Mouse (Mus musculus) intestine, embryonic 14.5 days (tissue): ENCODE results near the gene Gm28845. TPM values are rescaled to one million over a fixed set of nuclear protein-coding genes. Genes with fewer than 3 reads are reported as not detected.
"Not testable (repeated sequence)": the region's sequence is repeated elsewhere in the genome, so short reads cannot be mapped to it uniquely, and the experiment has no call there.

Experiments
- ATAC-seq: fragments of 200-750 bp; cut with Nextera tagmentation; replicated peaks from 2 replicates; pipeline ENCODE4 v1.8.0; 2017; ENCODE audit warnings: low read depth, moderate number of reproducible peaks, moderate TSS enrichment, moderate library complexity; ENCODE audit not compliant: low FRiP score, low TSS enrichment
- DNase-seq: peaks from one replicate; pipeline ENCODE4 v3.0.0-alpha.2; 2018; ENCODE audit warnings: low spot score
- H3K27ac ChIP-seq: fragments of 300-500 bp; sonication (generic); 2 replicates; pipeline ENCODE4 v1.5.1; 2014; ENCODE audit warnings: low read depth, mild to moderate bottlenecking, control low read depth
- H3K27me3 ChIP-seq: fragments of 300-500 bp; sonication (generic); replicated peaks from 2 replicates; pipeline ENCODE4 v1.6.1; 2014; ENCODE audit warnings: low read length, control low read depth; ENCODE audit not compliant: control insufficient read depth, insufficient read depth
- H3K36me3 ChIP-seq: fragments of 300-500 bp; sonication (generic); 2 replicates; pipeline ENCODE4 v1.6.1; 2014; ENCODE audit warnings: low read length, control low read depth; ENCODE audit not compliant: control insufficient read depth, insufficient read depth
- H3K4me1 ChIP-seq: fragments of 300-500 bp; sonication (generic); replicated peaks from 2 replicates; pipeline ENCODE4 v1.6.1; 2014; ENCODE audit warnings: low read length, control low read depth, mixed read lengths; ENCODE audit not compliant: control insufficient read depth, insufficient read depth
- H3K4me2 ChIP-seq: fragments of 300-500 bp; sonication (generic); 2 replicates; pipeline ENCODE4 v1.6.1; 2014; ENCODE audit warnings: low read length
- H3K4me3 ChIP-seq: fragments of 300-500 bp; sonication (generic); 2 replicates; pipeline ENCODE4 v1.5.1; 2014; ENCODE audit warnings: low read depth, low read length, control low read depth, mixed read lengths
- H3K9ac ChIP-seq: fragments of 300-500 bp; sonication (generic); 2 replicates; pipeline ENCODE4 v1.6.1; 2014; ENCODE audit warnings: mild to moderate bottlenecking, low read length
- H3K9me3 ChIP-seq: fragments of 300-500 bp; sonication (generic); 2 replicates; pipeline ENCODE4 v1.6.1; 2016; ENCODE audit warnings: low read length, control low read depth; ENCODE audit not compliant: control insufficient read depth
- WGBS: fragments of 180-500 bp; shearing (Covaris S2); extraction: QIAGEN DNeasy Blood & Tissue Kit; methylation state at CpG from one replicate; pipeline ENCODE4 v1.1.7; 2014; 5-methylcytosine and 5-hydroxymethylcytosine counted together
- polyA plus RNA-seq: library from polyadenylated mRNA; unstranded; fragments of >200 nt; fragmentation: Nextera tagmentation; extraction: Ambion mirVana; gene quantifications from 2 replicates; pipeline ENCODE4 v1.2.1, GENCODE M21; 2014

Gene Gm28845
- polyA plus RNA-seq, 1 experiment from 2014 or later = not detected

- H3K27me3 ChIP-seq = no peaks in the 10 kb centered on the region
- no peak overlapping the region for H3K4me3 ChIP-seq
- H3K4me1 ChIP-seq = no peaks in the 10 kb centered on the region
- no peaks in the 10 kb centered on the region for H3K36me3 ChIP-seq
- WGBS = 61% methylated on average over 7 of the region's 7 CpGs
- 0 out of 2 replicates have a peak, but pooled peaks cover 4% of the 10 kb centered on the region for H3K9me3 ChIP-seq
- H3K27ac ChIP-seq = no peak overlapping the region
- no peak overlapping the region for H3K4me2 ChIP-seq
- no peak overlapping the region for H3K9ac ChIP-seq
- no peak for DNase-seq
- ATAC-seq = no peak
These were observed 67.7 kb downstream of the Gm28845 start for GRCm38 (mm10) chr1:65051696-65052095.

- H3K27ac ChIP-seq, H3K4me2 ChIP-seq, H3K4me1 ChIP-seq, H3K9ac ChIP-seq, H3K4me3 ChIP-seq, H3K27me3 ChIP-seq, H3K9me3 ChIP-seq, H3K36me3 ChIP-seq, DNase-seq, ATAC-seq: not testable (repeated sequence)
- 74% methylated on average over 10 of the region's 12 CpGs for WGBS
These were observed 68.4 kb downstream of the Gm28845 start, which contains the start of gene Cryge for GRCm38 (mm10) chr1:65050952-65051351. Gene Cryge, minus strand, starts transcription at chr1:65051149.

Other genes starting within 250 kb of the Gm28845 start
- 8.2 and 8.3 TPM in 2 replicates for gene Plekhm3, start 162.7 kb downstream of the Gm28845 start, polyA plus RNA-seq
- 0.24 TPM in 1 of 2 replicates, not detected in the other for gene Akr1cl, start 86.8 kb downstream of the Gm28845 start, polyA plus RNA-seq
- not detected in 2 replicates for gene Cryge, start 68.4 kb downstream of the Gm28845 start, polyA plus RNA-seq
- gene Crygd, start 56.1 kb downstream of the Gm28845 start, polyA plus RNA-seq = not detected in 2 replicates
- gene Crygc, start 45.9 kb downstream of the Gm28845 start, polyA plus RNA-seq = not detected in 2 replicates
- gene Crygb, start 37.3 kb downstream of the Gm28845 start, polyA plus RNA-seq = not detected in 2 replicates
- not detected in 2 replicates for gene Cryga, start 16.2 kb downstream of the Gm28845 start, polyA plus RNA-seq
- 0.22 TPM in 1 of 2 replicates, not detected in the other for gene D630023F18Rik, start 3.7 kb upstream of the Gm28845 start, polyA plus RNA-seq
- gene Idh1, start 66.9 kb upstream of the Gm28845 start, polyA plus RNA-seq = 196 and 199 TPM in 2 replicates
- gene Pikfyve, start 67.1 kb upstream of the Gm28845 start, polyA plus RNA-seq = 13.6 and 15.5 TPM in 2 replicates
- not detected in 2 replicates for gene Pth2r, start 162.5 kb upstream of the Gm28845 start, polyA plus RNA-seq